Mouse (Mus musculus) liver, postnatal 0 days (tissue): Measurements from ENCODE around the gene Ssh2.

ENCODE experiments used
- CTCF ChIP-seq: sonication (generic); IDR thresholded peaks from 2 replicates; pipeline ENCODE4 v1.5.1; 2016; ENCODE audit warnings: antibody characterized with exemption, low read depth
- EP300 ChIP-seq: IDR thresholded peaks from 2 replicates; pipeline ENCODE4 v1.6.1; 2016; ENCODE audit warnings: antibody characterized with exemption, low read depth, mild to moderate bottlenecking

DNA sequence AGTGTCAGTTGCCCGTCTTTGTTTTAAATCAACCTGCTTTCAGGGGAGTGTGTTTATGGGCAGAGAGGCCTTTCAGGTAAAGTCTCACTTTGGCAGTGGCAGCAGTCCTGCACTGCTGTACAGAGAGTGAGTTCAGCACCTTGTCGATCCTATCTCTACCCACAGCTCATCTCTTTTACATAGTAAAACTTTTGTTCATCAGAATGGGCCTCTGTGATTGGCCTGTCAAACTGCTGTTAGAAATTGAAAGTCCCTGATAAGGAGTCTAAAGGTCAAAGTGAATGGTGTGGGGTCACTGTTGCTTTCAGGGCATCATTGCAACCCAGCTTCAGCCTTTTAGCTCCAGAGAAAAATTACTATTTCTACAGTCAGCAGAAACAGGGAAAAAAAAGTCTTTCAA, 147.4 kb downstream of the Ssh2 start:
- TF ChIP-seq CTCF: no peak
- no peak for TF ChIP-seq EP300
